Mouse (Mus musculus) heart, embryonic 12.5 days (tissue): ENCODE data around the gene Cyth2. TPM values are rescaled to one million over a fixed set of nuclear protein-coding genes. Genes with fewer than 3 reads are reported as not detected.

Experiments
- ATAC-seq: fragments of 200-750 bp; cut with Nextera tagmentation; 2 replicates; pipeline ENCODE4 v1.8.0; 2017; ENCODE audit warnings: moderate TSS enrichment, moderate library complexity; ENCODE audit not compliant: insufficient number of reproducible peaks, low FRiP score
- H3K27ac ChIP-seq: fragments of 300-500 bp; sonication (generic); 2 replicates; pipeline ENCODE4 v1.5.1; 2016; ENCODE audit warnings: mild to moderate bottlenecking, moderate library complexity; ENCODE audit not compliant: poor library complexity, severe bottlenecking
- H3K27me3 ChIP-seq: fragments of 300-500 bp; sonication (generic); replicated peaks from 2 replicates; pipeline ENCODE4 v1.6.1; 2016; ENCODE audit warnings: mild to moderate bottlenecking, moderate library complexity
- H3K36me3 ChIP-seq: fragments of 300-500 bp; sonication (generic); 2 replicates; pipeline ENCODE4 v1.6.1; 2016; ENCODE audit warnings: mild to moderate bottlenecking, moderate library complexity
- H3K4me1 ChIP-seq: fragments of 300-500 bp; sonication (generic); replicated peaks from 2 replicates; pipeline ENCODE4 v1.6.1; 2016; ENCODE audit warnings: mild to moderate bottlenecking
- H3K4me2 ChIP-seq: fragments of 300-500 bp; sonication (generic); 2 replicates; pipeline ENCODE4 v1.6.1; 2016; ENCODE audit warnings: mild to moderate bottlenecking, moderate library complexity
- H3K4me3 ChIP-seq: fragments of 300-500 bp; sonication (generic); 2 replicates; pipeline ENCODE4 v1.5.1; 2016; ENCODE audit warnings: mild to moderate bottlenecking
- H3K9ac ChIP-seq: fragments of 300-500 bp; sonication (generic); 2 replicates; pipeline ENCODE4 v1.6.1; 2016; ENCODE audit warnings: mild to moderate bottlenecking, moderate library complexity
- H3K9me3 ChIP-seq: fragments of 300-500 bp; sonication (generic); replicated peaks from 2 replicates; pipeline ENCODE4 v1.6.1; 2016; ENCODE audit warnings: mild to moderate bottlenecking, moderate library complexity
- WGBS: fragments of 180-500 bp; shearing (Covaris S2); methylation state at CpG from one replicate; pipeline ENCODE4 v1.1.7; 2016; 5-methylcytosine and 5-hydroxymethylcytosine counted together
- polyA plus RNA-seq: library from polyadenylated mRNA; unstranded; fragments of >200 nt; fragmentation: Nextera tagmentation; extraction: Ambion mirVana; gene quantifications from 2 replicates; pipeline ENCODE4 v1.2.1, GENCODE M21; 2016

Cyth2 gene
- polyA plus RNA-seq, 1 experiment from 2014 or later, result 108 TPM

DNA sequence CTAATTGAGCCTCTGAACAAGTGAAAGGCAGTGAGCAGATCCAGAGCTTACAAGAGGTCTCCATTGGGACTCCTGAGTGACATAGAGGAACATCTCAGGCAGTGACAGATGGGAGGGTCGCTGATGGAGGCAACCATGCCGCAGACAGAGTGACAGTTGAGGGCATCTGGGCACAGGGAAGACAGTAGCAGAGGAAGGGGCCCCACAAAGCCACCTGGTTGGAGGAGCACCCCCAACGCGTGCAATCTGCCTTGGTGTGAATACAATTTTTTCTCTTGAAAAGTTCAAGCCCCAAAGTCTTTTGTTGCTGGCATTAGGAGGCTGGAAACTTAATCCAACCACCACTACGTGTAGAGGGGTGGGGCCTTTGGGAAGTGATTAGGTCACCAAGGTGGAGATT lies 54.2 kb downstream of the Cyth2 start:
- no peak overlapping the region for H3K4me3 ChIP-seq
- H3K4me1 ChIP-seq, result 0 out of 2 replicates have a peak, but pooled peaks cover 3% of the 10 kb centered on the region
- H3K9me3 ChIP-seq, result no peaks in the 10 kb centered on the region
- ATAC-seq, result no peak
- no peak overlapping the region for H3K9ac ChIP-seq
- H3K27me3 ChIP-seq, result peaks cover 44% of the 10 kb centered on the region
- no peaks in the 10 kb centered on the region for H3K36me3 ChIP-seq
- H3K4me2 ChIP-seq, result no peak overlapping the region
- WGBS, result 61% methylated on average over 5 of the region's 5 CpGs
- no peak overlapping the region for H3K27ac ChIP-seq

DNA sequence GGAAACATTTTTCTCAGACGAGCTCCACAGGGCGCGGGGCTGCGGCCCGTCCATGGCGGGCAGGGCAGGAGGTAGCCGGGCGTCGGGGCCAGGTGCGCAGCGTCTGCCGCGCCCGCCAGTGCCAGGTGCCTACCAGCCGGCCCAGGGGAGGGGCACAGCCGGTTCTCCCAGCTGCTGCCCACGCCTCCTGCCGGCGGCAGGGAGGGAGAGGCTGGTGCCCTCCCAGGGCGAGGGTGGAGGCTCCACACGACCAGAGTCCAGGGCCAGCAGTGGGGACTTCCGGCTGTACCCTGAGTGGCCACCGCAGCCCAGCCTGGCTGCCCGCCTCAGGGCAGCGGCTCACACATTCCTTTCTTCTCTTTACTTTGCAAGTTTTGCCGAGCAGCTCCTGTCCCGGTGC lies 55.0 kb downstream of the Cyth2 start:
- H3K4me3 ChIP-seq, result peak overlapping the region; percentile 28
- ATAC-seq, result 0 out of 2 replicates have a peak, but pooled peaks have one; percentile 33
- no peak overlapping the region for H3K27ac ChIP-seq
- H3K27me3 ChIP-seq, result peaks cover 44% of the 10 kb centered on the region
- peak overlapping the region; percentile 27; the same call in 1 of the 2 replicates for H3K9ac ChIP-seq
- no peaks in the 10 kb centered on the region for H3K36me3 ChIP-seq
- WGBS, result 8% methylated on average over 18 of the region's 27 CpGs
- H3K9me3 ChIP-seq, result no peaks in the 10 kb centered on the region
- peak overlapping the region; percentile 59 for H3K4me2 ChIP-seq
- H3K4me1 ChIP-seq, result 0 out of 2 replicates have a peak, but pooled peaks cover 3% of the 10 kb centered on the region

Other genes starting within 250 kb of the Cyth2 start
- 64.7 and 66.6 TPM in 2 replicates for gene Bcat2, start 244.4 kb downstream of the Cyth2 start, polyA plus RNA-seq
- not detected in 2 replicates for gene Fgf21, start 199.1 kb downstream of the Cyth2 start, polyA plus RNA-seq
- gene Fut1, start 197.3 kb downstream of the Cyth2 start, polyA plus RNA-seq, result not detected in 2 replicates
- 0.35 and 0.65 TPM in 2 replicates for gene Izumo1, start 192.8 kb downstream of the Cyth2 start, polyA plus RNA-seq
- gene Rasip1, start 187.1 kb downstream of the Cyth2 start, polyA plus RNA-seq, result 36.1 and 38.1 TPM in 2 replicates
- gene Mamstr, start 174.6 kb downstream of the Cyth2 start, polyA plus RNA-seq, result 3.3 and 5.4 TPM in 2 replicates
- gene Fut2, start 148.2 kb downstream of the Cyth2 start, polyA plus RNA-seq, result 0.77 TPM in 2 replicates
- not detected in 2 replicates for gene Ntn5, start 130.6 kb downstream of the Cyth2 start, polyA plus RNA-seq
- gene Sec1, start 120.2 kb downstream of the Cyth2 start, polyA plus RNA-seq, result 0.18 and 0.49 TPM in 2 replicates
- 5.4 and 5.8 TPM in 2 replicates for gene Car11, start 114.7 kb downstream of the Cyth2 start, polyA plus RNA-seq
- 4.1 and 5.3 TPM in 2 replicates for gene Dbp, start 109.5 kb downstream of the Cyth2 start, polyA plus RNA-seq
- 603 and 625 TPM in 2 replicates for gene Rpl18, start 99.1 kb downstream of the Cyth2 start, polyA plus RNA-seq
- gene Sphk2, start 96.6 kb downstream of the Cyth2 start, polyA plus RNA-seq, result 18.5 and 20.0 TPM in 2 replicates
- gene Fam83e, start 93.4 kb downstream of the Cyth2 start, polyA plus RNA-seq, result 0.29 and 0.33 TPM in 2 replicates
- not detected in 2 replicates for gene Spaca4, start 88.8 kb downstream of the Cyth2 start, polyA plus RNA-seq
- gene Lmtk3, start 30.8 kb downstream of the Cyth2 start, polyA plus RNA-seq, result 0.53 and 0.86 TPM in 2 replicates
- gene Sult2b1, start 29.9 kb downstream of the Cyth2 start, polyA plus RNA-seq, result 0.23 and 0.40 TPM in 2 replicates
- 0.63 and 0.70 TPM in 2 replicates for gene Kcnj14, start 10.2 kb upstream of the Cyth2 start, polyA plus RNA-seq
- 43.9 and 46.6 TPM in 2 replicates for gene Grwd1, start 16.4 kb upstream of the Cyth2 start, polyA plus RNA-seq
- gene Kdelr1, start 58.2 kb upstream of the Cyth2 start, polyA plus RNA-seq, result 53.4 and 55.5 TPM in 2 replicates
- gene Grin2d, start 63.8 kb upstream of the Cyth2 start, polyA plus RNA-seq, result 0.37 and 0.42 TPM in 2 replicates
- 0.89 and 1.2 TPM in 2 replicates for gene Syngr4, start 82.1 kb upstream of the Cyth2 start, polyA plus RNA-seq
- gene Tmem143, start 82.4 kb upstream of the Cyth2 start, polyA plus RNA-seq, result 5.8 and 7.2 TPM in 2 replicates
- 63.1 and 69.0 TPM in 2 replicates for gene Emp3, start 106.8 kb upstream of the Cyth2 start, polyA plus RNA-seq
- gene Ccdc114, start 109.5 kb upstream of the Cyth2 start, polyA plus RNA-seq, result 2.4 and 3.5 TPM in 2 replicates
- gene Abcc6, start 215.7 kb upstream of the Cyth2 start, polyA plus RNA-seq, result 0.06 and 0.22 TPM in 2 replicates
- 47.8 and 54.4 TPM in 2 replicates for gene Nomo1, start 219.1 kb upstream of the Cyth2 start, polyA plus RNA-seq